Mouse (Mus musculus) thymus, adult 2 months (tissue): ENCODE measurements around the gene Grip1. TPM values are rescaled to one million over a fixed set of nuclear protein-coding genes. Genes with fewer than 3 reads are reported as not detected.

ENCODE experiments used
- DNase-seq: peaks from one replicate; pipeline ENCODE4 v3.0.0; 2021
- H3K27ac ChIP-seq: fragments of 200-500 bp; 2 replicates; pipeline ENCODE4 v1.5.1; 2012; ENCODE audit warnings: low read length, control low read depth; ENCODE audit not compliant: control insufficient read depth, insufficient read depth
- H3K27me3 ChIP-seq: fragments of 200-500 bp; 2 replicates; pipeline ENCODE4 v1.6.1; 2012; ENCODE audit warnings: mild to moderate bottlenecking, low read length, moderate library complexity, mixed read lengths; ENCODE audit not compliant: control insufficient read depth, insufficient read depth
- H3K36me3 ChIP-seq: fragments of 200-500 bp; 2 replicates; pipeline ENCODE4 v1.6.1; 2012; ENCODE audit warnings: mild to moderate bottlenecking, low read length, moderate library complexity; ENCODE audit not compliant: control insufficient read depth, insufficient read depth
- H3K4me1 ChIP-seq: fragments of 200-500 bp; replicated peaks from 2 replicates; pipeline ENCODE4 v1.6.1; 2012; ENCODE audit warnings: low read length; ENCODE audit not compliant: control insufficient read depth, insufficient read depth
- H3K4me3 ChIP-seq: fragments of 200-500 bp; 2 replicates; pipeline ENCODE4 v1.5.1; 2012; ENCODE audit warnings: mild to moderate bottlenecking, low read length, control low read depth, moderate library complexity; ENCODE audit not compliant: control insufficient read depth, insufficient read depth
- CTCF ChIP-seq: fragments of 200-500 bp; IDR thresholded peaks from 2 replicates; pipeline ENCODE4 v1.5.1; 2012; ENCODE audit warnings: mild to moderate bottlenecking, control low read depth, low read length, moderate library complexity, borderline replicate concordance; ENCODE audit not compliant: control insufficient read depth, poor library complexity, insufficient read depth; ENCODE audit errors: extremely low read depth
- POLR2A ChIP-seq: fragments of 200-500 bp; IDR thresholded peaks from 2 replicates; pipeline ENCODE4 v1.6.1; 2012; ENCODE audit warnings: mild to moderate bottlenecking, low read length, control low read depth, moderate library complexity; ENCODE audit not compliant: control insufficient read depth, poor library complexity, insufficient read depth; ENCODE audit errors: extremely low read depth
- WGBS: fragments of 180-500 bp; shearing (Covaris S2); methylation state at CpG from one replicate; pipeline ENCODE4 v1.1.7; 2018; 5-methylcytosine and 5-hydroxymethylcytosine counted together
- polyA plus RNA-seq: library from polyadenylated mRNA; depleted of rRNA; stranded (reverse); fragments of >200 nt; gene quantifications from 2 replicates; pipeline ENCODE4 v1.2.3, GENCODE M21; 2012

The Grip1 gene
- polyA plus RNA-seq, 1 experiment = 0.47 TPM

DNA sequence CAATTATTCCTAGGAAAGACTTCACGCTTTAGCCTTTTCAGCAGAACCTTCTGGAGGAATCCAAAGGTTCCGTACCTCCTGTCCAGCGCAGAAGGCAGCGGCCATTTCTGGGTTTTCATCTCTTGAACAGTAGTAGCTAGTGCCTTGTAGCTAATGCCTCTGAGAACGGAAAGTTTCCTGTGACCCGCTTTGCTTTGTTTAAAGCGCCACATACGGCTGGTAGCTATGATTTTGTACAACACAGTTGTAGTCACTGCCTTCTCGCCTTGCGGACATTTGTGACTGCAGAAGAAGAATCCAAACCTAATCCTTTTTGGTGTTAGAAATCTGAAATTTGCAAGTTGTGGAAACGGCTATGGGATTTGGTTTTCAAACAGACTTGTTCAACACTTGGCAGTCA lies 68.1 kb downstream of the Grip1 start:
- no peak for TF ChIP-seq CTCF
- no peak for TF ChIP-seq POLR2A
- no peaks in the 10 kb centered on the region for H3K27me3 ChIP-seq
- no peak overlapping the region for H3K4me3 ChIP-seq
- H3K27ac ChIP-seq = no peak overlapping the region
- no peaks in the 10 kb centered on the region for H3K4me1 ChIP-seq
- no peaks in the 10 kb centered on the region for H3K36me3 ChIP-seq
- no peak for DNase-seq
- 96% methylated on average over 11 of the region's 11 CpGs for WGBS

DNA sequence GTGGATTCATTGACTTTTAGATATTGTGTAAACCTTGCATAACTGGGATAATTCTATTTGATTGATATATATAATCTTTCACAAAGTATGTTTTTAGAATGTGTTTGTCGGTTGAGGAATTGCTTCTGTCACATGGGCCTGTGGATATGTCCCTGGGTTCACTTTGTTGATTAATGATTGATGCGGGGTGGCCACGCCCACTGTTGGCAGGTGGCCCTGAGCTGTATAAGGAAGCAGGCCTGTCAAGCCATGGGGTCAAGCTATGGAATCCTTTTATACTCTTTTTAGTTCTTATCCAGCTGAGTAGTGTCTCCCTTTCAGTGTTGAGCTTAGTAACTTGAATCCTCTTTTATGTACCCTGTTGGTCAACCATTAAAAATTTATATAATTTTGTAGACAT lies 72.1 kb downstream of the Grip1 start:
- no peaks in the 10 kb centered on the region for H3K36me3 ChIP-seq
- no peak for DNase-seq
- no peaks in the 10 kb centered on the region for H3K4me1 ChIP-seq
- H3K4me3 ChIP-seq = no peak overlapping the region
- TF ChIP-seq POLR2A (no peak), CTCF (no peak)
- H3K27ac ChIP-seq = no peak overlapping the region
- H3K27me3 ChIP-seq = no peaks in the 10 kb centered on the region
- WGBS = 92% methylated on average over 3 of the region's 3 CpGs

DNA sequence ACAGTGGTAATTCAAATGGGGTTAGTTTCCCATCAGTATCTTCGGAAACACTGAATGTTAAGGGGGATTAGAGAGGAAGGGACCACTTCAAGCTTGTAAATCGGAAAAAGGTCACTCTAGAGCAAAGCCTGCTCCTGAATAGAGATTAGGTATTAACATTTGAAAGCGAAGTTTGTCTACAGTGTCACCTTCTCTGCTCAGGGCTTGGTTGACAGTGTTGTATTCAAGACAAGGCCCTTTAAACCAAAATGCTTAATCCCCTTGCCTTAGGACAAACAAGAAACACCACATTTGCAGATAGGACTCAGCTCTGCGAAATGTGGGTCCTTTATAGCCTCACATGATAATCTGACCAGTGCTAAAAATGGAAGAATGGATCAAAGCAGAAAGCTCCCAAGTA lies 81.2 kb downstream of the Grip1 start:
- H3K27ac ChIP-seq = no peak overlapping the region
- H3K4me3 ChIP-seq = no peak overlapping the region
- TF ChIP-seq POLR2A = no peak
- no peak for TF ChIP-seq CTCF
- H3K27me3 ChIP-seq = no peaks in the 10 kb centered on the region
- DNase-seq = no peak
- H3K4me1 ChIP-seq = no peaks in the 10 kb centered on the region
- H3K36me3 ChIP-seq = no peaks in the 10 kb centered on the region
- 83% methylated on average over 4 of the region's 4 CpGs for WGBS

DNA sequence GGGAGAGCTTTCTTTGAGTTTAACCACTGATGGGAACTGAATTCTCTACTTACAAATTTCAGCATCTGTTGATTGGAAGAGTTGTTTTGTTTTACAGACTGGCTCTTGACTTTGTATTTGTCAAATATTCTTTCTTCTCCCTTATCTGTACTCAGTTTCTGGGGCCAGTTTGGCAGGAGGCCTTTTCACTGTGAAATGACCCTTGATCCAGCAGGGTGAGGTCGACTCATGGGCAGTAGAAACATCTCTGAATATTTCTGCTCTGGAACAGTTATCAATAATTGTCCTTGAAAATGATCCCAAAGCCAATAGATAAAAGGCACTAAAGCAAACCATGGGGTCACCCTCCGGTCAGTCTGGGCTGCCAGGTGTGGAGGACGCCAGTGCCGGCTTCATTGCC lies 88.0 kb downstream of the Grip1 start:
- 86% methylated on average over 4 of the region's 4 CpGs for WGBS
- Histone ChIP-seq H3K4me1 (no peaks in the 10 kb centered on the region), H3K36me3 (no peaks in the 10 kb centered on the region), H3K27ac (no peak overlapping the region), H3K4me3 (no peak overlapping the region), H3K27me3 (no peaks in the 10 kb centered on the region)
- no peak for DNase-seq
- TF ChIP-seq POLR2A = no peak
- no peak for TF ChIP-seq CTCF

DNA sequence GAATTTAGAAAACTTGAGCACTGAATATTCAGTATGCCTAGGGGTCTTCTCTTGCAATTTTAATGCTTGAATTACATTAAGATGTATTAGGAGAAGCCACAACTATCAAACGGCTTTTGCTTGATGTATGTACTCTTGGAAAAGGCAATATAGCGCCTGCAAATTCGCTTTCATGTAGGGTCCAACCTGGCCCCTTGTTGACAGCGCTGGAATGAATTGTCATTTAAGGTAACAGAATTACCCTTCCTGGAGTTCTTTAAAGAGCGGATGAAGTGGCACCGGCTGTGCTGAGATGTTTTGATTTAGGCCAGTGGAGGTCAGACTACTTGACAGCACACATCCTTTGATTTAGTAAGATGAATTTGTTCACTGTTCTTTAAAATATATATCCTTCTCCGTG lies 90.1 kb downstream of the Grip1 start:
- H3K27me3 ChIP-seq = no peaks in the 10 kb centered on the region
- no peaks in the 10 kb centered on the region for H3K36me3 ChIP-seq
- no peak overlapping the region for H3K27ac ChIP-seq
- TF ChIP-seq CTCF (no peak), POLR2A (no peak)
- no peak overlapping the region for H3K4me3 ChIP-seq
- no peaks in the 10 kb centered on the region for H3K4me1 ChIP-seq
- DNase-seq = no peak
- 78% methylated on average over 7 of the region's 7 CpGs for WGBS

DNA sequence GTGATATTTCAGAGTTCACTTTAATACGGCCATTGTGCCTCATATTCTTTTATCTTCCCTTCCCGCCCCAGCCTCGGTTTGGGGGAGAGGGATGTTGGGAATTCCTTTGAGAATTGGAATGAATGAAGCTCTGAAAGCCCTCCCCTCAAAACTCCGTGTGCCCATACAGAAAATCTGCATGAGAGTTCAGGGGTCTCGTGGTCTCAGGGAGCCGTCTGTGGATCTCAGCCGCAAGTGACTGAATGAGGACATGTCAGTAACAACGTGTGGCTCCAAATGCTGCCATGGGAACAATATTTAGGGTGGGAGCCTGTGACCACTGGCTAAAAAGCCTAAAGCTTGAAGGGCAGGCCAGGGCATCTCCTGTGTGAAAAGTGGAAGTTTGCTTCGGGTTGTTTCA lies 91.1 kb downstream of the Grip1 start:
- H3K27me3 ChIP-seq = no peaks in the 10 kb centered on the region
- H3K36me3 ChIP-seq = no peaks in the 10 kb centered on the region
- no peak for DNase-seq
- H3K27ac ChIP-seq = no peak overlapping the region
- no peak overlapping the region for H3K4me3 ChIP-seq
- WGBS = 91% methylated on average over 9 of the region's 9 CpGs
- TF ChIP-seq CTCF (no peak), POLR2A (no peak)
- no peaks in the 10 kb centered on the region for H3K4me1 ChIP-seq

DNA sequence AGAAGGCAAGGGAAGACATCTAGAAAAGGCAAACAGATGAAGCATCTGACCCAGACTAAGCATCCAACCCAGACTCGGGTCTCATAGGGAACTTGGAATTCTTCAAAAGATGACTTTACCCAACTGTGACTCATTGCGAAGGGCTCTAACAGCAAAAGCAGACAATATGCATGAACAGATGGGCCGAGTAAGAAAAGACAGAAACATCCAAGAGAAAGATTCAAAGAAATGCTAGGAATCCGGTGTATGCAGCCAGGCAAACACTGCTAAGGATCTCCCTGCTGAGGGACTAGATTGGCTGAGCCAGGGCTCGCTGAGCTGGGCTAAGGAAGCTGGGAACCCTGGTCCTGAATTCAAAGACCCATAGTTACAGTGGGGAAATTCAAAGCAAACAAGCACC lies 94.2 kb downstream of the Grip1 start:
- Histone ChIP-seq H3K27ac (no peak overlapping the region), H3K4me1 (no peaks in the 10 kb centered on the region), H3K27me3 (no peaks in the 10 kb centered on the region), H3K4me3 (no peak overlapping the region), H3K36me3 (no peaks in the 10 kb centered on the region)
- WGBS = 95% methylated on average over 5 of the region's 5 CpGs
- DNase-seq = no peak
- TF ChIP-seq POLR2A = no peak
- no peak for TF ChIP-seq CTCF
